Mouse (Mus musculus) thymus, adult 2 months (tissue): ENCODE measurements around the gene Dedd2.

ENCODE experiments used
- CTCF ChIP-seq: fragments of 200-500 bp; IDR thresholded peaks from 2 replicates; pipeline ENCODE4 v1.5.1; 2012; ENCODE audit warnings: mild to moderate bottlenecking, control low read depth, low read length, moderate library complexity, borderline replicate concordance; ENCODE audit not compliant: control insufficient read depth, poor library complexity, insufficient read depth; ENCODE audit errors: extremely low read depth
- POLR2A ChIP-seq: fragments of 200-500 bp; IDR thresholded peaks from 2 replicates; pipeline ENCODE4 v1.6.1; 2012; ENCODE audit warnings: mild to moderate bottlenecking, low read length, control low read depth, moderate library complexity; ENCODE audit not compliant: control insufficient read depth, poor library complexity, insufficient read depth; ENCODE audit errors: extremely low read depth

- no peak for TF ChIP-seq CTCF
- TF ChIP-seq POLR2A, result no peak
Measured at GRCm38 (mm10) chr7:25246079-25246758, 25.8 kb upstream of the Dedd2 start.
